Mouse (Mus musculus) heart, embryonic 16.5 days (tissue): ENCODE data around the gene Phactr1. TPM values are rescaled to one million over a fixed set of nuclear protein-coding genes. Genes with fewer than 3 reads are reported as not detected.

Experiments
- ATAC-seq: fragments of 200-750 bp; cut with Nextera tagmentation; replicated peaks from 2 replicates; pipeline ENCODE4 v1.8.0; 2017; ENCODE audit warnings: moderate number of reproducible peaks; ENCODE audit not compliant: insufficient read depth, low FRiP score; ENCODE audit errors: extremely low read depth
- H3K27ac ChIP-seq: fragments of 300-500 bp; sonication (generic); 2 replicates; pipeline ENCODE4 v1.5.1; 2014; ENCODE audit warnings: mild to moderate bottlenecking, low read length, control low read depth, moderate library complexity
- H3K27me3 ChIP-seq: fragments of 300-500 bp; sonication (generic); 2 replicates; pipeline ENCODE4 v1.6.1; 2014; ENCODE audit warnings: low read length, mixed read lengths; ENCODE audit not compliant: control insufficient read depth, insufficient read depth
- H3K36me3 ChIP-seq: fragments of 300-500 bp; sonication (generic); 2 replicates; pipeline ENCODE4 v1.6.1; 2014; ENCODE audit not compliant: control insufficient read depth, insufficient read depth
- H3K4me1 ChIP-seq: fragments of 300-500 bp; sonication (generic); 2 replicates; pipeline ENCODE4 v1.6.1; 2014; ENCODE audit warnings: low read length, mixed read lengths; ENCODE audit not compliant: control insufficient read depth, insufficient read depth
- H3K4me2 ChIP-seq: fragments of 300-500 bp; sonication (generic); 2 replicates; pipeline ENCODE4 v1.6.1; 2014; ENCODE audit warnings: low read depth, mild to moderate bottlenecking, control low read depth, low read length
- H3K4me3 ChIP-seq: fragments of 300-500 bp; sonication (generic); 2 replicates; pipeline ENCODE4 v1.5.1; 2014; ENCODE audit warnings: mild to moderate bottlenecking, control low read depth, low read length
- H3K9ac ChIP-seq: fragments of 300-500 bp; sonication (generic); 2 replicates; pipeline ENCODE4 v1.6.1; 2014; ENCODE audit warnings: low read length, control low read depth
- H3K9me3 ChIP-seq: fragments of 300-500 bp; sonication (generic); replicated peaks from 2 replicates; pipeline ENCODE4 v1.6.1; 2016; ENCODE audit warnings: low read length; ENCODE audit not compliant: control insufficient read depth
- WGBS: fragments of 180-500 bp; shearing (Covaris S2); extraction: QIAGEN DNeasy Blood & Tissue Kit; methylation state at CpG from one replicate; pipeline ENCODE4 v1.1.7; 2014; 5-methylcytosine and 5-hydroxymethylcytosine counted together
- polyA plus RNA-seq: library from polyadenylated mRNA; unstranded; fragments of >200 nt; fragmentation: Nextera tagmentation; extraction: Ambion mirVana; gene quantifications from 2 replicates; pipeline ENCODE4 v1.2.1, GENCODE M21; 2015

Gene Phactr1
- polyA plus RNA-seq, 1 experiment from 2014 or later = 4.6 TPM

DNA sequence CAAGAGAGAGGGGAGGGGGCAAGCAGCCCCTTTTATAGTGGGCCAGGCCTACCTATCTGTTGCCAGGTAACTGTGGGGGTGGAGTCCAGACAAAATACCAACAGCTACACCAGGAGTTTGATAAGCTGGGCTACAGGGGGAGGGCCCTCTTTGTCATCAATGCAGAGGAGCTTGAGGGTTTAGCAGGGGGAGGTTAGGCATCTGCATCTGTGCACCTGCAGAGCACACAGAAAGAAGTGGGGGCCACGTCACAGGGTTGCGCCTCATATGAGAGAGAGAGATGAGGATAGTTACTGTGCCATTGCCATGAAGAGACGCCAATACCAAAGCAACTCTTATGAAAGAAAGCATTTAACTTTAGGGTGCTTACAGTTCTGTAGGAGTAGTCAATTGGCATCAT lies 496.3 kb downstream of the Phactr1 start:
- Histone ChIP-seq H3K4me1 (peaks cover 7% of the 10 kb centered on the region), H3K27ac (no peak overlapping the region), H3K9me3 (no peaks in the 10 kb centered on the region), H3K27me3 (0 out of 2 replicates have a peak, but pooled peaks cover 3% of the 10 kb centered on the region), H3K4me2 (no peak overlapping the region), H3K9ac (no peak overlapping the region), H3K4me3 (no peak overlapping the region), H3K36me3 (no peaks in the 10 kb centered on the region)
- WGBS = 92% methylated on average over 3 of the region's 3 CpGs
- no peak for ATAC-seq

DNA sequence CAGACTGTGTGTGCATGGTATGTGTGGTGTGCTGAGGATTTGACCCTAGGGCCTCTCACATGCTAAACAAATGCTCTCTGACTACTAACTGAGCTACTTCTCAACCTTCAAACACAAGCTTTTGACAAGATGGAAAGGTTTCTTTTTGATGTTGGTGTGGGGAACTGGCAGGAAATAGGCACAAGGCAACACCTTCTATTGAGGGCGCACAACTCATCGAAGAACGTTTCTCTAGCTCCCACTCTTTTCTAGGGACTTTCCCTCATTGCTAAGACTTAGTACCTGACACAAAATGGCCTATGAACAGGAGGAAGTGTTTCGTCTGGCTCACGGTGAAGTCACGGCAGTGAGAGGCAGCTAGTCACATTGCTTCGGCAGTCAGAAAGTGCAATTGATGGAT lies 496.9 kb downstream of the Phactr1 start:
- peaks cover under 1% of the 10 kb centered on the region; the same call in 1 of the 2 replicates for H3K4me1 ChIP-seq
- H3K4me3 ChIP-seq = no peak overlapping the region
- no peak overlapping the region for H3K4me2 ChIP-seq
- 0 out of 2 replicates have a peak, but pooled peaks cover 5% of the 10 kb centered on the region for H3K27me3 ChIP-seq
- no peaks in the 10 kb centered on the region for H3K9me3 ChIP-seq
- no peak overlapping the region for H3K27ac ChIP-seq
- no peak for ATAC-seq
- H3K9ac ChIP-seq = no peak overlapping the region
- 81% methylated on average over 7 of the region's 7 CpGs for WGBS
- no peaks in the 10 kb centered on the region for H3K36me3 ChIP-seq

DNA sequence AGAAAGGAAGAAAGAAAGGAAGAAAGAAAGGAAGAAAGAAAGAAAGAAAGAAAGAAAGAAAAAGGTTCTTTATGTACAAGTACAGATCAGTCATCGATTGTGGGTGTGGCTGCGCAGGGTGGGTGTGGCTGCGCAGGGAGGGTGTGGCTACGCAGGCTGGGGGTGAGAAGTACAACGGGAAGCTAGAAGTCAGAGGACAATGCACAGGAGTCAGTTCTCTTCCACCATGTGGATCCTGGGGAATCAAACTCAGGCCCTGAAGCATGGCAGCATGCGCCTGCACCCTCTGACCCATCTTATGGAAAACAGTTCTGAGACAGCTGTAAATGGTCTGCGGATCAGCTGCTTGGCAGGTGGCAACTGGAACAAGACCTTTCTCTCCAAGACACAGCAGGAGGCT lies 500.7 kb downstream of the Phactr1 start:
- Histone ChIP-seq H3K4me2 (no peak overlapping the region), H3K27ac (no peak overlapping the region), H3K4me1 (no peaks in the 10 kb centered on the region), H3K27me3 (0 out of 2 replicates have a peak, but pooled peaks cover 5% of the 10 kb centered on the region), H3K9me3 (no peaks in the 10 kb centered on the region), H3K9ac (no peak overlapping the region), H3K4me3 (no peak overlapping the region), H3K36me3 (no peaks in the 10 kb centered on the region)
- ATAC-seq = no peak
- 68% methylated on average over 7 of the region's 7 CpGs for WGBS

DNA sequence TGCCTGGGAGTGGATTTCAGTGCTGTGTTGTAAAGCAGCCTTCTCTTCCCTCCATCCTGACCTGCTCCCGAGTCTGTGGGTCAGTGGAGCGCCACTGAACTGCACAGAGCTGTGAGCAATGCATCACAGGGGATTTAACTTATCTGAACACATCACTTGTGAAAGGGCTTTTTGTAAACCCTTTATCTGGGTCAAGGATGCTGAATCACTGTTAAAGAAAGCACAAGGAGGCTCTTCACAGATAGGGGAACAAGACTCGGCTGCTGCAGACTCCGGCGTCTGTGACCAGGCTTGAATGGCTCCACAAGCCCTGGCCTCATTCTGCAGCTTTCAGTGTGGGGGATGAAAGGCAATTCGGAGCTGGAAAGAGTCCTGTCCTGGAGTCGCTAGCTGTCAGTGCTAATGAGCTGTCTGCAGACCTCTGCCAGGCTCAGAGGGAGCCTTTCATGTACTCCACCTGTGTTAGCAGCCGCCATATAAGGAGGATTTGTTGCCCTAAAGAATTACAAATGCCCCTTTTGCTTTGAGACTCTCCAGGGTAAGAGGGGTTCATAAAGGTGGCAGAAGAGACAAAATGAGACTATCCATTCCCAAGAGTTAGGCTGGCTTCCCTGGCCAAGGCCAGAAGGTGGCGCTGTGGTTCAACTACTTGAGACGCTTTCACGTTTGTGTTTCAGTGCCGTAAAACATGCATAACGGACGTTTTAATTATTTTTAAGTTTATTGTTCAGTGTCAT lies 502.2 kb downstream of the Phactr1 start:
- 0 out of 2 replicates have a peak, but pooled peaks cover 5% of the 10 kb centered on the region for H3K27me3 ChIP-seq
- no peak overlapping the region for H3K27ac ChIP-seq
- no peaks in the 10 kb centered on the region for H3K9me3 ChIP-seq
- peak overlapping the region; percentile 64 for H3K9ac ChIP-seq
- H3K4me3 ChIP-seq = peak overlapping the region; percentile 45
- ATAC-seq = no peak
- 8% methylated on average over 14 of the region's 14 CpGs for WGBS
- H3K4me2 ChIP-seq = peak overlapping the region; percentile 60
- H3K4me1 ChIP-seq = no peaks in the 10 kb centered on the region
- H3K36me3 ChIP-seq = no peaks in the 10 kb centered on the region

DNA sequence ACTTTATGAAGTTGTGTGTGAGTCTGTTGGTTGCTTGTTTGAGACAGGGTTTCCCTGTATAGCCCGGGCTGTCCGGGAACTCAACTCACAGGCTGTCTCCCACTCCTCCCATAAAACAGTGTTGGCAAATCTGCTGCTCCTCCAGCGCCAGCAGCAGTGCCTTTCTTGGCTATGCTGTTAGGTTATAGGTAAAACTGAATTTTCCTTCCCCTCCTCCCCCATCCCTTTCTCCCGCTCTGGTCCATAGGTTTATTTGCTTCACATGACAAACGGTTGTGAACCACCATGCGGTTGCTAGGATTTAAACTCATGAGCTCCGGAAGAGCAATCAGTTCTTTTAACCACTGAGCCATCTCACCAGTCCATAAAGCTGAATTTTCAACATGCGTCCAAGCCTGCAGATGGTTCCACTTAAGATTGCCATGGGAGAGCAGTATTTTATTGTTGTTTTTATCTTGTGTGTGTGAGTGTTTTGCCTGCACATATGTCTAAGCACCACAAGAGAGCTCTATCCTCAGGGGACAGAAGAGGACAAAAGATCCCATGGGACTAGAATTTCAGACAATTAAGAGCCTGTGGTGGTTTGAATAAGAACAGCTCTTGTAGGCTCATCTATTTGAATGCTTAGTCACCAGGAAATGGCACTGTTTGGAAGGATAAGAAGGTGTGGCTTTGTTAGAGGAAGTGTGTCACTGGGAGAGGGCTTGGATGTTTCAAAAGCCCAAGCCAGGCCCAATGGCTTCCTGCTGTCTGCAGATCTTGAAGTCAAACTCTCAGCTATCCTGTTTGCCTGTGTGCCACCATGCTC lies 503.0 kb downstream of the Phactr1 start:
- no peaks in the 10 kb centered on the region for H3K36me3 ChIP-seq
- WGBS = 51% methylated on average over 8 of the region's 8 CpGs
- H3K27ac ChIP-seq = no peak overlapping the region
- H3K9ac ChIP-seq = peak overlapping the region; percentile 64
- ATAC-seq = no peak
- no peaks in the 10 kb centered on the region for H3K9me3 ChIP-seq
- peak overlapping the region; percentile 60 for H3K4me2 ChIP-seq
- no peaks in the 10 kb centered on the region for H3K4me1 ChIP-seq
- H3K4me3 ChIP-seq = peak overlapping the region; percentile 45
- 0 out of 2 replicates have a peak, but pooled peaks cover 5% of the 10 kb centered on the region for H3K27me3 ChIP-seq

DNA sequence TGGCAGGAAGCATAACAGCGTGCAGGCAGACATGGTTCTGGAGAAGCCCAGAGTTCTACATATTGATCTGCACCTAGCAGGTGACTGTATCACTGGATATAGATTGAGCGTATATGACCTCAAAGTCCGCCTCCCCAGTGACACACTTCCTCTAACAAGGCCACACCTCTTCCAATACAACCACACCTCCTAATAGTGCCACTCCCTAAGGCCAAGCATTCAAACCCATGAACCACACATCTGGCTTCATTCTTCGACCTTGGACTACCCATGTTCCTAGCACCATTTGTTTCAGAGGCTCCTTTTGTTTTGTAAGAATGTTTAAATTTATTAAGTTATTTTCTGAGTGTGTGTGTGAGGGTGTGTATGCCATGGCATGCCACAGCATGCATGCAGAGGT lies 507.3 kb downstream of the Phactr1 start:
- Histone ChIP-seq H3K9me3 (no peaks in the 10 kb centered on the region), H3K27me3 (no peaks in the 10 kb centered on the region), H3K4me1 (peaks cover 18% of the 10 kb centered on the region), H3K4me2 (no peak overlapping the region), H3K36me3 (no peaks in the 10 kb centered on the region), H3K9ac (no peak overlapping the region), H3K27ac (no peak overlapping the region), H3K4me3 (no peak overlapping the region)
- ATAC-seq = no peak
- 95% methylated on average over 4 of the region's 4 CpGs for WGBS
